Mouse (Mus musculus) T-helper 1 cell (primary cell): Measurements from ENCODE around the gene Kpna2.
"Not testable (repeated sequence)": the region's sequence is repeated elsewhere in the genome, so short reads cannot be mapped to it uniquely, and the experiment has no call there.

Experiments
- in situ Hi-C: fragments of 300-600 bp; cut with MboI, MseI; formaldehyde crosslinking; loops from one replicate; pipeline ENCODE4 v1.15.1; 2025; ENCODE audit warnings: high pct_unique_total_duplicates

Gene Kpna2

DNA sequence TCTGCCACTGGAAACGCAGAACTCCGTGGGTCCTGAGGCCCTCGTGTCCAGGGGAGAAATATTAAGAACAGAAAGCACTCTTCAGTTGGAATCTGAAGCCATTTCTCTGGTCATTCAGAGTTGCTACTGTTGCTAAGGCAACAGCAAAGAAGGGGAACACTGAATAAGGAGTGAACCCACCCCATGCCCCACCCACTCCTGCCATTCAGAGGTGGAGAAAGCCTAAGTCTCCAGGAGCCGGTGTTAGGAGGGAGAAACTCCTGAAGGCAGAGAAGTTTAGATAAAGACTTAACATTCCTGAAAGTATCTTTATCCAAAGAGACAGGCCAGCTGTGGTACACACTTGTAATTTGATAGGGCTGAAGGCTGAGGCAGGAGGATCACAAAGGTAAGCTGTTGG is 20.0 kb upstream of the Kpna2 start:
- in situ Hi-C loops, result no loop called here

GRCm38 (mm10) chr11:107018606-107019005 is 19.3 kb upstream of the Kpna2 start:
- in situ Hi-C loops, result no loop called here

DNA sequence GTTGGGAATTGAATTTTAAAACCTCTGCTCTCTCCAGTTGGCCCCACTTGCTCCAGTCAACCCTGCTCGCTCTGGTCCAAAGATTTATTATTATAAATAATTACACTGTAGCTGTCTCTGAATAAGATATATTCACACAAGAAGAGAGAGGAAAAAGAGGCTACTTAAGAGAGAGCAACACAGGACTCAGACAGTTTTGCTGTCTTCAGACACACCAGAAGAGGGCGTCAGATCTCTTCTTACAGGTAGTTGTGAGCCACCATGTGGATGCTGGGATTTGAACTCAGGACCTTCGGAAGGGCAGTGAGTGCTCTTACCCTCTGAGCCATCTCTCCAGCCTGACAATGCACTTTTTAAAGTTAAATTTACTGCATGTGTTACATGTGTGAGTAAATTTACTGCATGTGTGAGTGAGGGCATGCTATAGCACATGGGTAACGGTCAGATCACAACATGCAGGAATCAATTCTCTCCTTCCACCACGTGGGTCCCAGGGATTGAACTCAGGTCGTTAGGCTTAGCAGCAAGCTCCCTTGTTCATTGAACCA is 18.1 kb upstream of the Kpna2 start:
- in situ Hi-C loops, result no loop called here

- in situ Hi-C loops, result no loop called here
Measured at GRCm38 (mm10) chr11:107016893-107017292, 17.6 kb upstream of the Kpna2 start.

DNA sequence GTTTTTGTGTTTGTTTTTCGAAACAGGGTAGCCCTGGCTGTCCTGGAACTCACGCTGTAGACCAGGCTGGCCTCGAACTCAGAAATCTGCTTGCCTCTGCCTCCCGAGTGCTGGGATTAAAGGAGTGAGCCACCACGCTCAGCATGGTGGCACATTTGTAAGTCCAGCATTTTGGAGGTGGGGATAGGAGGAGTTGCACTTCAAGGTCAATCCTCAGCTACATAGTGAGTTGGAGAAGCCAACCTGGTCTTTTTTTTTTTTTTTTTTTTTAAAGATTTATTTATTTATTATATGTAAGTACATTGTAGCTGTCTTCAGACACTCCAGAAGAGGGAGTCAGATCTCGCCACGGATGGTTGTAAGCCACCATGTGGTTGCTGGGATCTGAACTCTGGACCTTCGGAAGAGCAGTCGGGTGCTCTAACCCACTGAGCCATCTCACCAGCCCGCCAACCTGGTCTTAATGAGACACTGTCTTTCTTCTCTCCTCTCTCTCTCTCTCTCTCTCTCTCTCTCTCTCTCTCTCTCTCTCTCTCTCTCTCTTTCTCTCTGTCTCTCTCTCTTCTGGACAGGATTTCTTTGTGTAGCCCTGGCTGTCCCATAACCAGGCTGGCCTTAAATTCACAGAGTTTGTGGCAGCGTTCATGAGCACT is 16.3 kb upstream of the Kpna2 start:
- in situ Hi-C loops, result not testable (repeated sequence)

DNA sequence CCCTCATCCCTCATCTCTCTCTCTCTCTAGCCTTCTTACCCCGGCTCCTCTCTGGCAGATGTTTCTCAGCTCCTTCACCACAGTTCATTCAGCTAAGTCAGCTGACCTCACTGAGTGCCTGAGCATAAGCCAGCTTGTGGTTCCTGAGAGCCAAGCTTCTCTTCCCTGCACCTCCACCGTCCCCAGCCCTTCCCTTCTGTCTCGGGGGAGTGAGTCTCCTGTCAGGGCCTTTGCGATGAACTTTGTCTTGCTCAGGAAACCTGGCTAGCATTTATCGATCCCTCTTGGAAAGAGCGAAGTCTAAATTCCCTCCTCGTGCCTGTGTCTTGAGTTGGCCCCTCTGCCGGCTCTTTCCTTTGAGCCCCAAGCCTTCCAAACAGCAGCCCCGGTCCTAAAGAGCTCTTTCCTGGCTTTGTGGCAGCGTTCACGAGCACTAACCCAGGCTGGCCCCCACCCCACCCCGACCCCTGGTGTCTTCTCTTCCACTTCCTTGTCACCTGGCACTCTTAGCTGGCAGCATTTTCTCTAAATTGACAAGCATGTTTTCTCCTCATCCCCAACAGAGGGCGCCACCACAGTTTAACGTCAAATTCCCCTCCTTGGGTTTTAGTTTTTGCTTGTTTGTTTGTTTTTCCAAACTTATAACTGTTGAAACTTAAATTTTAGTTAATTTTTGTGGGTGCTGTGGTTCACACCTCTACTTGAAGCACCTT is 15.4 kb upstream of the Kpna2 start:
- in situ Hi-C loops, result no loop called here

GRCm38 (mm10) chr11:107014020-107014585 is 14.8 kb upstream of the Kpna2 start:
- in situ Hi-C loops, result no loop called here

DNA sequence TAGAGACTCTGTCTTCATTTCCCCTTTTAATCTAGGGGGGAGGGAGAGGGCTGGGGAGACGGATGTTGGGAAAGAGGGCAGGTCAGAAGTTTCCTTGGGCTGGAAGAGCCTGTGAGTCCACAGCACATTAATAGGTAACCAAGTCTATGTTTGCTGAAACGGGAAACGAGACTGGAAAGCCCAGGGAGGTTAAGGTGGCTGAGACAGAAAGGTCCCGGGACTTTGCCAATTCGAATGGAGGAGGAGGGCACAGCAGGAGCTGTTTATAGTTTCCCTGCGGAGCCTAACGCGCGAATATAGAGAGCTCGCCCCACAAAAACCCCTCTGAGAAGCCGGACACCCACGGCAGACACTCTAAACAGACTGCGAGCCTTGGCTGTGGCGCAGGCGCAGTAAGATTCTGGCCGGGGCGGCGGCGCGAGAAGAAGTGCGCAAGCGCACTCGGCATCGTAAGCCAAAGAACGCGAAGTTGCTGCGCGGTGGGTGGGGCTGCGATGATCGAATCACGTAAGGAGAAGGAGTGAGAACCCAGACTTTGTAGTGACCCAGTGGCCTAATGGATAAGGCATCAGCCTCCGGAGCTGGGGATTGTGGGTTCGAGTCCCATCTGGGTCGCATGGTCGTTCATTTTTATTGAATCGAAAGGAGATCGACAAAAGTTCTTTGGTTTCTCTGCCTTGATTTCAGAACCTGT is 13.1 kb upstream of the Kpna2 start:
- in situ Hi-C loops, result no loop called here

DNA sequence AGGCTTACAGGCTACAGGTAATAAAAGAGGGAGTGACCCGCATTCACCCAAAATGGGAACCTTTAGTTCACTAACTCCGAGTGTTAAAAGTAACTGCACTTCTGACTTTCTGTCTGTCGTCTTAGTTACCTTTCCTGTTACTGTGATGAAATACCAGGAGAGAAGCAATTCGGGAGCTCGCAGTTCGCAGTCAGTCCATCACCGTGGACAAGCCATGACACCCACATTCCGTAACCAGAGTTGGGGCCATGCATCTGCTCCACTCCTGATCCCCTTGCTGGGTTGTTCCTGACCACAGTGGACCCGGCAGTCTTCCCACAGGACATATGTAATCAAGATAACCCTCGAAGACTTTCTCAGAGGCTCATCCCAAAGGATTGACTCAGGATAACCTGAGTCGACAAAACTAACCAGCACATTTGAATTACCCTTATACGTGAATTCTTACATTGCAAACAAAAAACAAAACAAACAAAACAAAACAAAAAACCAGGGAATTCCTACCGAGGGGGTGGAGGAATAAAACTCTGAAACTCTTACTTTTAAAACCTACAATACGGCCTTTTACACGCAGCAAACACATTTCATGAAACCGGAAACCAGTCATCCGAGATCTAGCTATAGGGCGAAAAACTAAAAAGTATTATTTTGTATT is 12.5 kb upstream of the Kpna2 start:
- in situ Hi-C loops, result no loop called here

- in situ Hi-C loops, result no loop called here
Measured at GRCm38 (mm10) chr11:107011171-107011570, 11.8 kb upstream of the Kpna2 start.

GRCm38 (mm10) chr11:107010447-107010846 is 11.1 kb upstream of the Kpna2 start:
- in situ Hi-C loops, result no loop called here

DNA sequence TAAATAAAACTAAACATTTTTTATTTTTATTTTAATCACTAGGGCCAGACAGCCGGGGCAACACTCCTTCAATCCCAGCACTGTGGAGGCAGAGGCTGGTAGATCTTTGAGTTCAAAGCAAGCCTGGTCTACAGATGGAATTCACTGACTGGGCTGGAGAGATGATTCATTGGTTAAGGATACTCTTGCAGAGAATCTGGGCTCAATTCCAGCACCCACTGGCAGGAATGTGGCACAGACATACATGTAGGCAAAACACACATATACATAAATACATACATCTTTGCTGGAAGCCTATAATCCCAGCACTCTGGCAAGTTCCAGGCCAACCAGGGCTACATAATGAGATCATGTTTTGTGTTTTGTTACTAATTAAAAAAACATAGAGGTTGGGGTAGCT is 6.2 kb upstream of the Kpna2 start:
- in situ Hi-C loops, result no loop called here

DNA sequence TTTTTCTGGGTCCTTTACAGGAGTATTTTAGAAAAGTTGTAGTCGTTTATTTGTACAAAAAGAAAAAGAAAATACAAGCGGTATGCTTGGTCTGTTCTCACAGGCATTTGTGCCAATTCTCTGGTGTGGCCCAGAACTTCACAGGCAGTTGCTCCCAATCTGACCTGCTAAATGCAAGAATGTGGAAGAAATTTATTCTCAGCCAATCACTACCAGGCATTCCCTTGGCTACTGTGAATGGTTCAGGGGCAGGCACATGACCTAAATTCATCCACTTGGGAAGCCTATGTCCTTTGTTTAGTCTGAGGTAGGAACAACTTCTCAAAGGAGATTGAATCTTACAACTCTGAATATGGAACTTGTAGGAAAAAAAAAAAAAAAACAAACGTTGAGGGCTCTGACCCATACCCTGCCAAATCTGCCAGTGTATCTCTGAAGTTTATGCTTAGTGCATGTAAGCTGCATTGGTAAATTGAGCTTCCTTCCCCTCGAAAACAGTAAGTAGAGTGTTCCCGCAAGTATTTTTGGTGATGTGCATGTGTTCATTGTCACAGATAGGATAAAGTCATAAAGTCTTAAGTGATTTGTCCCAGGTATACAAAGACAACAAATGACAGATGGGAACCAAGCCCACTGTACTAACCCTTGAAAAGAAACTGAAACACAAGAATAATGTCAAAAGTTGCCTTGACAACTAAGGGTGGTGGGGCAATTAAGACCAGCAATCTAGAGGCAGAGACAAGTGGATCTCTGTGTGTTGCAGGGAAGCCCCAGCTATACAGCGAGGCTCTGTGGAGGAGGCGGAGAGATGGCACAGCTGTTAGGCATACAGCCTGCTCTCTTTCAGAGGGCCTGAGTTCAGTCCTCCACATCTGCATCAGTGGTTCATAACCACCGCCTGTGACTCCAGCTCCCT is 2.7 kb upstream of the Kpna2 start:
- in situ Hi-C loops, result no loop called here

DNA sequence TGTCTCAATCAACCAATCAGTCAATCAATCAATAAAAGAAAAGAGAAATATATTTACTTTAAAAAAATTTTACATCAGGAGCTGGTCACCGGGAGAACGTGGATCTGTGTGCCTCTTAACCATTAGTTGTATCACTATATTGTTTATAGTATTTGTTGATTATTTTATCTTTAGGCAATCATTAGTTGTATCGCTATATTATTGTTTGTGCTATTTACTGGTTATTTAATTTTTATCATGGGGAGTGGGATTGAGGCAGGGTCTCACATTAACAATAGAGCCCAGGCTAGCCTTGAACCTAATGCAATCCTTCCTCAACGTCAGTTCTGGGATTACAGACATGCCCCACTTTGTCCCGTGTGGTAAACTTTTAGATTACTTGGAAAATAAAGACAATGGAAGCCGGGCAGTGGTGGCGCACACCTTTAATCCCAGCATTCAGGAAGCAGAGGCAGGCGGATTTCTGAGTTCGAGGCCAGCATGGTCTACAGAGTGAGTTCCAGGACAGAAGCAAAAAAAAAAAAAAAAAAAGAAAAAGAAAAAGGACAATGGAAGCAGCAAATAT is 690 bp upstream of the Kpna2 start:
- in situ Hi-C loops, result no loop called here

- in situ Hi-C loops, result no loop called here
Measured at GRCm38 (mm10) chr11:106998651-106999150, 640 bp downstream of the Kpna2 start.

DNA sequence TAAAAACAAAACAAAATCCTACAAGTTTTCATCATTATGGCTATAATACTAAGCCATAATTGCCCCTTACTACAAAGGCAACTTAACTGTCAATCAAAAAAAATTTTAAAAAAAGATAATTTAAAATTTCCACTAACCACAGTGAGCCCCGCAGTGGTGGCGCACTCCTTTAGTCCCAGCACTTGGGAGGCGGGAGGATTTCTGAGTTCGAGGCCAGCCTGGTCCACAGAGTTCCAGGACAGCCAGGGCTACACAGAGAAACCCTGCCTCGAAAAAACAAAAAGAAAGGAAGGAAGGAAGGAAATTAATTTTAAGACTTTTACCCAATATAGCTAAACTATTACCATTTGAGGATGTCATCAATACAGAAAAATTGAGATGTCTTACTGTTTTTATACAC is 1.4 kb downstream of the Kpna2 start:
- in situ Hi-C loops, result no loop called here

DNA sequence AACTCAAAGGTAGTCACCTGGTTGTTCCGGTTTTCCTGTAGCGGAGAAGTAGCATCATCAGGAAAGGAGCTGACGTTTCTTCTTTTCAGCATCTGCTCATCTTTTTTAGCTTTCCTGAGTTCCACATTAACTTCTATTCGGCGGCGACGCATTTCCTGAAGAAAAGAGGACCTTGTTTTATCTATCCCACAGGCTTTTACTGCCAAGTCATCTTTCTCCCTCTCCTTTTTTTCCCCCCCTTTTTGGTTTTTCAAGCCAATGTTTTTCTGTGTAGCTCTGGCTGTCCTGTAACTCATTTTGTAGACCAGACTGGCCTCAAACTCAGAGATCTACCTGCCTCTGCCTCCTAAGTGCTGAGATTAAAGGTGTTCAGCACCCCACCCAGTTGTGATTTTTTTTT is 2.8 kb downstream of the Kpna2 start:
- in situ Hi-C loops, result not testable (repeated sequence)

GRCm38 (mm10) chr11:106994246-106995085 is 4.9 kb downstream of the Kpna2 start:
- in situ Hi-C loops, result no loop called here

DNA sequence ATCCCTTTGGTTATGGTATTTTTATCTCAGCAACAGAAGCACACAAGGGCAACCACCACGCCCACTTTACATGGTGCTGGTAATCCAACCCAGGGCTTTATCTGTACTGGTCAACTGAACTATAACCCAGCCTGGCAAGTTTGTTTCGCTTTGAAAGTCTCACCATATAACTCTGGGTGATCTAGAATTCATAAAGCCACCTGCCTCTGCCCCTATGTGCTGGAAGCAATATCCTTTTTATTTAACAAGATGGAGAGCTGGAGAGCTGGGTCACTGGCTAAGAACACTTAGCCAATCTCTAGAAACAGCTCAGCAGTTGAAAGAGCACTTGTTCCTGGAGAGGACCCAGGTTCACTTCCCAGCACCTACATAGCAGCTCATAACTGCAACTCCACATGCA is 12.0 kb downstream of the Kpna2 start:
- in situ Hi-C loops, result no loop called here
